Mouse (Mus musculus): ENCODE data around the gene Eif2b1.

GRCm38 (mm10) chr5:124621362-124621761 lies 42.4 kb upstream of the Eif2b1 start:
- TF ChIP-seq CTCF (IDR thresholded peaks at IDR 0.05; ENCODE audit: low read depth, low read length) (no peak), GATA2 (IDR thresholded peaks at IDR 0.05; ENCODE audit: borderline replicate concordance, low read depth, low read length) (no peak)

Data from G1E (cell line).